ENCODE assay signal across 17 mouse cellular contexts in the genomic region with DNA sequence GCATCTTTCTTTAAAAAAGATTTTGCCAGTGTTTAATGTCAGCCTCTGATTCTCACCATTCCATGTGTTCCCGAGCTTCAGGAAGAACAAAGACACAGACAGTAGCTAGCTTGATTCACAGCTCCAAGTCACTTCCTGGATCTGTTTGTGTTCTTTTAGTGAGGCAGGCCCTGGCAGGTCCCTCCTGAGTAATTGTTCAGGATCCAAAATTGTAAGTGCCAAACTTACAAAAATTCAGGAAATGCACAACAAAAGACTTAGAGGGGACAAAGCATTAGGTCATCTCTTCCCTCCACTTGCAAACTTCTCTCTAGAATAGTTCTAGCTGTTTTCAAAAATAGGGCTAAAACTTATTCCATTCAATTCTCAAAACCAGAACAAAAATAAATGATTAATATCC.
A peak's percentile ranks its signal among the peaks of the same experiment; 100 is the strongest.
DNase-seq lines count a peak whose midpoint lies in the region; ATAC-seq and TF ChIP-seq lines count a peak whose summit lies in the region.
"Had no signal": no experiment of that assay in that cellular context is flagged by ENCODE, and none has a peak within 500 bp of the region (broad histone marks: within the 10 kb centered on the region; RNA-seq: fewer than 3 reads in every experiment).

No protein-coding gene starts in this region.

- TF ChIP-seq POLR2A in kidney, adult 2 months (IDR thresholded peaks at IDR 0.05; ENCODE audit: low read depth, low read length): no peak

- no peak for TF ChIP-seq CTCF in kidney, adult 2 months (conservative IDR thresholded peaks at IDR 0.05; ENCODE audit: insufficient read depth, insufficient read length, low read depth, low read length)

- WGBS in kidney, adult 2 months: 57% methylated on average over 1 of the region's 1 CpGs
- WGBS in kidney, embryonic 14.5 days: 45% methylated on average over 1 of the region's 1 CpGs
- WGBS in forebrain, embryonic 16.5 days: 54% methylated on average over 1 of the region's 1 CpGs

- no peaks in the 10 kb centered on the region for H3K36me3 ChIP-seq in kidney, adult 2 months (ENCODE audit: control insufficient read depth, insufficient read depth, low read length)
- no peaks in the 10 kb centered on the region for H3K36me3 ChIP-seq in kidney, embryonic 14.5 days (ENCODE audit: control insufficient read depth, insufficient read depth, low read length)
- no peaks in the 10 kb centered on the region for H3K36me3 ChIP-seq in forebrain, embryonic 16.5 days (ENCODE audit: control insufficient read depth, insufficient read depth)
- H3K36me3 ChIP-seq: embryonic facial prominence, embryonic 12.5 days; heart, embryonic 15.5 days; hindbrain, embryonic 15.5 days had no signal

- H3K27me3 ChIP-seq in kidney, adult 2 months (replicated peaks; ENCODE audit: control insufficient read depth, insufficient read depth, low read length): no peaks in the 10 kb centered on the region
- H3K27me3 ChIP-seq in kidney, embryonic 14.5 days (ENCODE audit: control insufficient read depth, insufficient read depth, low read length): no peaks in the 10 kb centered on the region
- H3K27me3 ChIP-seq in forebrain, embryonic 16.5 days (replicated peaks; ENCODE audit: control insufficient read depth, insufficient read depth, low read length): no peaks in the 10 kb centered on the region
- H3K27me3 ChIP-seq: embryonic facial prominence, embryonic 12.5 days; heart, embryonic 15.5 days; hindbrain, embryonic 15.5 days had no signal

- no peaks in the 10 kb centered on the region for H3K9me3 ChIP-seq in kidney, embryonic 14.5 days (ENCODE audit: control insufficient read depth, low read length)
- no peaks in the 10 kb centered on the region for H3K9me3 ChIP-seq in forebrain, embryonic 16.5 days (ENCODE audit: control insufficient read depth, low read length)
- H3K9me3 ChIP-seq: embryonic facial prominence, embryonic 12.5 days; heart, embryonic 15.5 days; hindbrain, embryonic 15.5 days had no signal

- no peaks in the 10 kb centered on the region for H3K4me1 ChIP-seq in kidney, adult 2 months (ENCODE audit: control insufficient read depth, insufficient read depth, low read length)
- H3K4me1 ChIP-seq in kidney, embryonic 14.5 days (ENCODE audit: control insufficient read depth, insufficient read depth, low read length): no peaks in the 10 kb centered on the region
- H3K4me1 ChIP-seq in forebrain, embryonic 16.5 days (replicated peaks; ENCODE audit: control insufficient read depth, insufficient read depth, low read length): no peaks in the 10 kb centered on the region
- H3K4me1 ChIP-seq: embryonic facial prominence, embryonic 12.5 days; heart, embryonic 15.5 days; hindbrain, embryonic 15.5 days had no signal

- H3K9ac ChIP-seq in kidney, embryonic 14.5 days (ENCODE audit: low read depth, low read length): no peak overlapping the region
- no peak overlapping the region for H3K9ac ChIP-seq in forebrain, embryonic 16.5 days (replicated peaks; ENCODE audit: low read depth, low read length)
- H3K9ac ChIP-seq: embryonic facial prominence, embryonic 12.5 days; heart, embryonic 15.5 days; hindbrain, embryonic 15.5 days; liver, embryonic 14.5 days had no signal

- no peak for ATAC-seq in kidney, embryonic 14.5 days (ENCODE audit: low FRiP score, low TSS enrichment)
- ATAC-seq in forebrain, embryonic 16.5 days: no peak
- ATAC-seq: activated CD4-positive, CD25-positive, alpha-beta regulatory T cell, adult 4 months had no signal

- no peak overlapping the region for H3K4me2 ChIP-seq in kidney, embryonic 14.5 days (replicated peaks; ENCODE audit: low read depth, low read length)
- H3K4me2 ChIP-seq in forebrain, embryonic 16.5 days (ENCODE audit: low read length): no peak overlapping the region
- H3K4me2 ChIP-seq: embryonic facial prominence, embryonic 12.5 days; heart, embryonic 15.5 days; hindbrain, embryonic 15.5 days had no signal

- peak; percentile 7 for DNase-seq in adrenal gland, postnatal 14 days
- DNase-seq in adrenal gland, postnatal 25 days: no peak
- DNase-seq in kidney, adult 2 months: peak; percentile 61
- peak; percentile 79 for DNase-seq in Muller cell, postnatal 12 days (ENCODE audit: inconsistent ontology term)
- peak; percentile 9 for DNase-seq in heart, postnatal 4 days
- no peak for DNase-seq in cerebellum, adult 11 months
- DNase-seq: cerebellum, adult 18-20 months; layer of hippocampus, postnatal 36 days; midbrain, embryonic 14.5 days; thymus, postnatal 36 days had no signal

- H3K27ac ChIP-seq in kidney, adult 2 months (ENCODE audit: insufficient read depth, low read depth, low read length): no peak overlapping the region
- no peak overlapping the region for H3K27ac ChIP-seq in kidney, embryonic 14.5 days (ENCODE audit: low read depth, low read length)
- no peak overlapping the region for H3K27ac ChIP-seq in forebrain, embryonic 16.5 days (ENCODE audit: low read length)
- H3K27ac ChIP-seq: embryonic facial prominence, embryonic 12.5 days; heart, embryonic 15.5 days; hindbrain, embryonic 15.5 days; liver, embryonic 14.5 days had no signal

- no peak overlapping the region for H3K4me3 ChIP-seq in kidney, adult 2 months (ENCODE audit: insufficient read depth, low read depth, low read length)
- no peak overlapping the region for H3K4me3 ChIP-seq in kidney, embryonic 14.5 days (ENCODE audit: low read length)
- H3K4me3 ChIP-seq in forebrain, embryonic 16.5 days (replicated peaks; ENCODE audit: low read length): no peak overlapping the region
- H3K4me3 ChIP-seq: embryonic facial prominence, embryonic 12.5 days; heart, embryonic 15.5 days; hindbrain, embryonic 15.5 days had no signal

Comparison
In these comparisons a context has a peak if more than half of its experiments do, and no peak if none do; other contexts are left out.
1. DNase-seq: peak in adrenal gland, postnatal 14 days (single experiment), kidney, adult 2 months (single experiment), Muller cell, postnatal 12 days (single experiment) and heart, postnatal 4 days (single experiment); none in adrenal gland, postnatal 25 days (single experiment) and cerebellum, adult 11 months (single experiment).